Comparison of ENCODE assay signal across 10 mouse cellular contexts in genomic region chr3:105530363-105531130, GRCm38 (mm10).
DNase-seq lines count a peak whose midpoint lies in the region; ATAC-seq and TF ChIP-seq lines count a peak whose summit lies in the region.
"Had no signal": no experiment of that assay in that cellular context is flagged by ENCODE, and none has a peak within 500 bp of the region (broad histone marks: within the 10 kb centered on the region; RNA-seq: fewer than 3 reads in every experiment).

No protein-coding gene starts in this region.

- H3K27me3 ChIP-seq in forebrain, embryonic 15.5 days = no peaks in the 10 kb centered on the region
- H3K27me3 ChIP-seq in neural tube, embryonic 14.5 days (ENCODE audit: control insufficient read depth, insufficient read depth, low read length) = no peaks in the 10 kb centered on the region
- H3K27me3 ChIP-seq in liver, postnatal 0 days (ENCODE audit: insufficient read depth, low read length) = no peaks in the 10 kb centered on the region
- H3K27me3 ChIP-seq: lung, embryonic 15.5 days had no signal

- H3K9ac ChIP-seq in forebrain, embryonic 15.5 days (replicated peaks) = 0 out of 2 replicates have a peak overlapping the region, but pooled peaks have one; percentile 1
- H3K9ac ChIP-seq in neural tube, embryonic 14.5 days (replicated peaks; ENCODE audit: low read depth, low read length) = no peak overlapping the region
- no peak overlapping the region for H3K9ac ChIP-seq in liver, postnatal 0 days (replicated peaks)
- H3K9ac ChIP-seq: lung, embryonic 15.5 days had no signal

- TF ChIP-seq EP300 in liver, postnatal 0 days (IDR thresholded peaks at IDR 0.05; ENCODE audit: low read depth) = no peak

- H3K9me3 ChIP-seq in forebrain, embryonic 15.5 days = no peaks in the 10 kb centered on the region
- H3K9me3 ChIP-seq in neural tube, embryonic 14.5 days (ENCODE audit: control insufficient read depth, low read length) = no peaks in the 10 kb centered on the region
- no peaks in the 10 kb centered on the region for H3K9me3 ChIP-seq in liver, postnatal 0 days (ENCODE audit: low read length)
- H3K9me3 ChIP-seq: lung, embryonic 15.5 days had no signal

- H3K27ac ChIP-seq in forebrain, embryonic 15.5 days (replicated peaks) = peak overlapping the region; percentile 91
- peak overlapping the region; percentile 73 for H3K27ac ChIP-seq in neural tube, embryonic 14.5 days (ENCODE audit: low read depth, low read length)
- H3K27ac ChIP-seq in liver, postnatal 0 days (ENCODE audit: low read depth) = no peak overlapping the region
- H3K27ac ChIP-seq: lung, embryonic 15.5 days had no signal

- DNase-seq in heart, adult 11 months = peak; percentile 88
- DNase-seq in heart, postnatal 36 days = no peak
- peak; percentile 54 for DNase-seq in left cerebral cortex, adult 11 months (ENCODE audit: low spot score)
- DNase-seq in liver, postnatal 0 days = no peak
- no peak for DNase-seq in testis, postnatal 14 days (ENCODE audit: low spot score)
- no peak for DNase-seq in ovary, postnatal 14 days (ENCODE audit: low spot score)

- no peak for TF ChIP-seq CTCF in liver, postnatal 0 days (IDR thresholded peaks at IDR 0.05; ENCODE audit: low read depth)

- 6% methylated on average over 11 of the region's 11 CpGs for WGBS in forebrain, embryonic 15.5 days
- 13% methylated on average over 11 of the region's 11 CpGs for WGBS in neural tube, embryonic 14.5 days
- 34% methylated on average over 11 of the region's 11 CpGs for WGBS in liver, postnatal 0 days (ENCODE audit: insufficient replicate concordance)

- intact Hi-C loops in heart, postnatal 36 days (cut with DNase I) = no loop called here

- peak; percentile 94 for ATAC-seq in forebrain, embryonic 15.5 days (replicated peaks)
- peak; percentile 92 for ATAC-seq in neural tube, embryonic 14.5 days (ENCODE audit: low read depth)
- no peak for ATAC-seq in liver, postnatal 0 days

- peak overlapping the region; percentile 27 for H3K4me2 ChIP-seq in forebrain, embryonic 15.5 days (replicated peaks)
- H3K4me2 ChIP-seq in neural tube, embryonic 14.5 days (ENCODE audit: low read depth, low read length) = peak overlapping the region; percentile 21
- no peak overlapping the region for H3K4me2 ChIP-seq in liver, postnatal 0 days (ENCODE audit: low read depth, low read length)
- H3K4me2 ChIP-seq: lung, embryonic 15.5 days had no signal

- no peaks in the 10 kb centered on the region for H3K36me3 ChIP-seq in forebrain, embryonic 15.5 days
- H3K36me3 ChIP-seq in neural tube, embryonic 14.5 days (ENCODE audit: control insufficient read depth, insufficient read depth, low read length) = no peaks in the 10 kb centered on the region
- no peaks in the 10 kb centered on the region for H3K36me3 ChIP-seq in liver, postnatal 0 days (replicated peaks; ENCODE audit: insufficient read depth, low read length)
- H3K36me3 ChIP-seq: lung, embryonic 15.5 days had no signal

- H3K4me3 ChIP-seq in forebrain, embryonic 15.5 days = no peak overlapping the region
- no peak overlapping the region for H3K4me3 ChIP-seq in neural tube, embryonic 14.5 days (ENCODE audit: low read depth, low read length)
- no peak overlapping the region for H3K4me3 ChIP-seq in liver, postnatal 0 days (ENCODE audit: low read depth, low read length)
- H3K4me3 ChIP-seq: erythroblast, embryonic 14.5 days; lung, embryonic 15.5 days had no signal

- peaks cover 58% of the 10 kb centered on the region for H3K4me1 ChIP-seq in forebrain, embryonic 15.5 days
- H3K4me1 ChIP-seq in neural tube, embryonic 14.5 days (ENCODE audit: control insufficient read depth, insufficient read depth, low read length) = peaks cover 19% of the 10 kb centered on the region
- no peaks in the 10 kb centered on the region for H3K4me1 ChIP-seq in liver, postnatal 0 days (ENCODE audit: insufficient read depth)
- H3K4me1 ChIP-seq: lung, embryonic 15.5 days had no signal

Comparison
In these comparisons a context has a peak if more than half of its experiments do, and no peak if none do; other contexts are left out.
1. DNase-seq: peak in heart, adult 11 months (single experiment) and left cerebral cortex, adult 11 months (single experiment); none in heart, postnatal 36 days (0 of 2), liver, postnatal 0 days (single experiment), testis, postnatal 14 days (single experiment) and ovary, postnatal 14 days (single experiment).